Mouse (Mus musculus) bone marrow macrophage, adult 2 months (primary cell): ENCODE measurements around the gene Vipr1. TPM values are rescaled to one million over a fixed set of nuclear protein-coding genes. Genes with fewer than 3 reads are reported as not detected.

Experiments used
- H3K27ac ChIP-seq: 2 replicates; pipeline ENCODE4 v1.5.1; 2012; ENCODE audit warnings: low read depth, low read length; ENCODE audit not compliant: insufficient read depth
- H3K4me1 ChIP-seq: 2 replicates; pipeline ENCODE4 v1.6.1; 2012; ENCODE audit warnings: low read length; ENCODE audit not compliant: control insufficient read depth, insufficient read depth
- H3K4me3 ChIP-seq: 2 replicates; pipeline ENCODE4 v1.5.1; 2012; ENCODE audit warnings: mild to moderate bottlenecking, low read length, moderate library complexity; ENCODE audit not compliant: insufficient read depth
- CTCF ChIP-seq: IDR thresholded peaks from 2 replicates; pipeline ENCODE4 v1.5.1; 2012; ENCODE audit warnings: low read depth, mild to moderate bottlenecking, low read length, moderate library complexity
- POLR2A ChIP-seq: IDR thresholded peaks from 2 replicates; pipeline ENCODE4 v1.6.1; 2012; ENCODE audit warnings: mild to moderate bottlenecking, low read depth, low read length, borderline replicate concordance
- polyA plus RNA-seq: library from polyadenylated mRNA; stranded (reverse); fragments of >200 nt; gene quantifications from 2 replicates; pipeline ENCODE4 v1.2.4, GENCODE M21; 2012; ENCODE audit not compliant: missing spikeins, insufficient read depth, insufficient read length

The Vipr1 gene
- polyA plus RNA-seq, 1 experiment: 4.1 TPM

DNA sequence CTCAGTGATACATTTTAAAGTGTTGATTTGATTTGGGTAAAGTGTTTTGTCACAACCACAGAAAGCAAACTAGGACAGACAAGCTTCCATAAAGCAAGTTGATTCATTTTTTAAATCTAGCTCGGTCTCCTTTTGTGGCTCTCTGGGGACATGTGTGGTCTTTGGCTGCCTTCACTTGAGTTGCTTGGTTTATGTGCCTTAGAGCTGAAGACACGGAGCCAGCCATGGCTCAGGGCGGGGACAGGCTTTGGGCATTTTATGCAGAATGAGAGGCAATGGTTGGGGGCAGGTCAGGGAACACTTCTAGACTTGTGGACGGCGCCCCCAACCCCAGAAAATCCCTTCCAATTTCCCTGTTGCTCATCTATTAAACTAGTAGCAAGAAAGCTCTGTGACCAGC lies 31.2 kb downstream of the Vipr1 start:
- H3K27ac ChIP-seq: no peak overlapping the region
- peaks cover 42% of the 10 kb centered on the region for H3K4me1 ChIP-seq
- H3K4me3 ChIP-seq: no peak overlapping the region
- no peak for TF ChIP-seq CTCF
- TF ChIP-seq POLR2A: no peak

DNA sequence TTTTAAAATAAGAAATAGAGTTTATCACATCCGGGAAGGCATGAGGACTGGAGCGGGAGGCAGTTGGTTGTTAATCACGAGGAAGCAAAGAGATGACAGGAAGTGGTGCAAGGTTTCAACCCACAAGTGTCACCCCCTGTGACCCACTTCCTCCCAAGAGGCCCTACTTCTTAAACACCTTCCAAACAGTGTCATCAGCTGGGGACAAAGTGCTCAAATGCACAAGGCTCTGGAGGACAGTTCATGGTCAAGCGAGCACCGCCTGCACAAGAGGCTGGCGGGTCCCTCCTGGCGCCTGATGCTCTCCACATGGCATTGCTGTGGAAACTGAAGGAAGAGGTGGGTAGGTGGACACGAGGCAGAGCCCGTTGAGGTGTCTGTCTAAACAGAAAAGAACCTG lies 32.5 kb downstream of the Vipr1 start:
- no peak for TF ChIP-seq CTCF
- no peak for TF ChIP-seq POLR2A
- H3K27ac ChIP-seq: peak overlapping the region; percentile 79
- H3K4me3 ChIP-seq: peak overlapping the region; percentile 23; the same call in 1 of the 2 replicates
- peaks cover 34% of the 10 kb centered on the region for H3K4me1 ChIP-seq

DNA sequence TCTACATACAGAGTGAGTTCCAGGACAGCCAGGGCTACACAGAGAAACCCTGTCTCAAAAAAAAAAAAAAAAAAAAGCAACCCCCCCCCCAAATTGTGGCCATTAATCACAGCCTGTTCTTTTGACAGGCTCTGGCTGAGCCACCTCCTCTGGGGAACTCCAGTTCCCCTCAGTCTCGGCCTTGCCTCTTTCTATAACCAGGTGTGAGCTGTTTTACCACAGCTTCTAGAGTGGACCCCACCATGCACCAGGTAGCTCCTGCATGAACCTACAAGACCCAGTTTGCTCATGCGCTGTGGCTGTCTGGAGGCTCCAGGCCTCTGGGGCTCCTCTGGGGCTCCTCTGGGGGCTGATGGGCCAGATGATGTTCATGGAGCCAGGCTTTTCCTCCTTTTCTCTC lies 33.0 kb downstream of the Vipr1 start:
- no peak for TF ChIP-seq CTCF
- TF ChIP-seq POLR2A: no peak
- Histone ChIP-seq H3K4me3 (no peak overlapping the region), H3K4me1 (peaks cover 34% of the 10 kb centered on the region), H3K27ac (0 out of 2 replicates have a peak overlapping the region, but pooled peaks have one; percentile 79)

DNA sequence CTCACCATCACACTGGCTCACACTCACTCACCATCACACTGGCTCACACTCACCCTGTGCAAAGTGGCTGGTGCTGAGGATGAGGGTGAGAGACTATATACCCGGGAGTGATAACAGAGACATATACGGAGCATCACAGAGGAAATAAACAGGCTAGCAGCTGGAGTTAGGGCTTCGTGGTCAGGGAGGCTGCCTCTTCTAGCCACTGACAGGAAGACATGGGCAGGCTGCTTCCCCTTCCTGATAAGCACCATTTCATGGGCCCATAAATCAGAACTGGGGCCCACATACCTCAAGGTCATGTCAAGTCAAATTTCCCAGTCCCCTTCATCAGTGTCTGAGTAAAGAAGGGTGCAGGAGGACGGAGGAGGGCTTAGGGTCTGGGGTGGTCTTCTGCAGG lies 34.6 kb downstream of the Vipr1 start:
- TF ChIP-seq POLR2A (no peak), CTCF (no peak)
- peak overlapping the region; percentile 30; the same call in 1 of the 2 replicates for H3K27ac ChIP-seq
- H3K4me3 ChIP-seq: no peak overlapping the region
- H3K4me1 ChIP-seq: peaks cover 34% of the 10 kb centered on the region

DNA sequence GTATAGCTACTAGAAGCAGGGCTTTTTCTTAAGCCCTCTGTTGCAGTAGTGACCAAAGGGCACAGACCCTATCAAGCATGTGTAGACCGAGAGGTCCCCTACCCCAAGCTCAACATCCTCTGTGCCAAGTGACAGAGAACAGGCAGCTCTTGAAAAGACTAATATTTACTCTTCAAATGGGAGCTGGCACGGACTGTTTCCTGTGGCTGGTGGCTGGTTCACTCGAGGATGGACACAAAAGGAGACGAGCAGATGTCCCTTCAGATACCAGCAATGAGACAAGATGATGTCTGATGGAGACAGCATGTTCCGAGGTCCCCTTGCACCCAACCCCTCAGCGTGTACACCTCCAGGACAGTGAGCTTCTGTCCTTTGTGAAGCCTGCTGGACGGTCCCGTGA lies 35.0 kb downstream of the Vipr1 start:
- Histone ChIP-seq H3K27ac (0 out of 2 replicates have a peak overlapping the region, but pooled peaks have one; percentile 10), H3K4me1 (peaks cover 31% of the 10 kb centered on the region), H3K4me3 (no peak overlapping the region)
- TF ChIP-seq CTCF: no peak
- TF ChIP-seq POLR2A: no peak

DNA sequence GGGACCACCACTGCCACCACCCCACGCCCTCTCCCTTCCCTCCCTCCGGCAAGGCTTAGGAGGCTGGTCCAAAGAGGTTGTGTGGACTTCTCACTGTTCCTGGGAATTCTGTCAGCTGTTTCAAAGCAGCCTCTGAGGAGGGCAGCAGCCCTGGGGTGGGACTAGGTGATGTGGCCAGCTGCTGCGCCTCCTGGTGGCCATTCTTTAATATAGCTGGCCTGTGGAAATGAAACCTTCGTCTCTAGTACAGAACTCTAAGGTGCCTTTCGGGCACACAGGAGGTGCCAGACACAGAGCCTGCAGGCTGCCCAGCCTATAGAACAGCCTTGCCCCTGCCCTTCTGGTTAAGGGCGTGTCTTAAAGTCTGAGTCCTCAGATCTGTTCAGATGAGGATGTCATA lies 37.0 kb downstream of the Vipr1 start:
- H3K27ac ChIP-seq: no peak overlapping the region
- no peak overlapping the region for H3K4me3 ChIP-seq
- H3K4me1 ChIP-seq: peaks cover 26% of the 10 kb centered on the region
- TF ChIP-seq POLR2A (no peak), CTCF (peak; percentile 91)

DNA sequence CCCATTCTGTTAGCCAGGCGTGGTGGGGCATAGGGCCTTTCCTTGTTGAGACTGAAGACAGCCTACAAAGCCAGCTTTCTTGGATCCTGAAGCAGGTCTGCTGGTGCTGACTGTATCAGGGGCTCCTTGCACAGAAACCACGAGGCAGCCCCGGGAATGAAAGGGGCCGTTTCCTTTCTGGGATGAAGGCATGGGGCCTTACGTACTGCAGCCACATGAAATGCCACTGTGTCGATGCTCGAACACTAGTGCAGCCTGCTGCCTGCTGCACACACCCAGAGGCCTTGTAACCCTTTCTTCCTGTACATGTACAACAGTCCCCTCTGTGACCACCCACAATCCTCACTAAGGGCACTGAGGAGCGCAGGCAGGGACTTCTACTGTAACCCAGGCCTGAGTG lies 38.7 kb downstream of the Vipr1 start:
- H3K4me3 ChIP-seq: no peak overlapping the region
- H3K4me1 ChIP-seq: peaks cover 17% of the 10 kb centered on the region
- no peak overlapping the region for H3K27ac ChIP-seq
- TF ChIP-seq POLR2A (no peak), CTCF (no peak)

DNA sequence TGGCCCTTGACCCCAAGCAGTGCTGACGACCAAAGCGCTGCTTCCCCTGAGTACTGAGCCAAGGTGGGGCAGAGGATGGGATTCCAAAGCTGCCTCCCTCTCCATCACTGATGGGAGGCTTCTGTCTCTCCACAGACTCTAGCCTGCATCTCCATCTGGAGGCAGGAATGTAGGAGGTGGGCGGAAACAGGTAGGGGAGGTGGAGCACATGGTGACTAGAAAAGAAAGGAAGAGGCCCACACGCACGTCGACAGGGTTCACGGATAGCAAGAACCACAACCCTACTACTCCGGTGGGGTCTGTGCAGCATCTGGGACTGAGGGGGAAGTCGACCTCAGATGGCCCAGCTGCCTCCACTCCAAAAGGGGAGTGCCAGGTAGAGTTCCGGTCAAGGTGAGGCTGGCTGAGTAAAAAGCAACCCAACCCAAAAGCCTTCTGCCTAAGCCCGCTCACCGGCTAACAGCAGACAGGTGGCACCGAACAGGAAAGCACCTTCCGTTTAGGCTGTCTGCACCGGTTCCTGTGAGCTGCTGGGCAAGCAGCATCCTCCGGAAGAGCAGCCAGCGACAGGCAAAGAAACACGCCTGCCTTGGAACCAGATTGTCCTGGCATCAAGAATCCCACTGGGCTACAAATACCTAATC lies 39.6 kb downstream of the Vipr1 start:
- Histone ChIP-seq H3K4me3 (no peak overlapping the region), H3K4me1 (peaks cover 9% of the 10 kb centered on the region), H3K27ac (no peak overlapping the region)
- no peak for TF ChIP-seq CTCF
- no peak for TF ChIP-seq POLR2A

DNA sequence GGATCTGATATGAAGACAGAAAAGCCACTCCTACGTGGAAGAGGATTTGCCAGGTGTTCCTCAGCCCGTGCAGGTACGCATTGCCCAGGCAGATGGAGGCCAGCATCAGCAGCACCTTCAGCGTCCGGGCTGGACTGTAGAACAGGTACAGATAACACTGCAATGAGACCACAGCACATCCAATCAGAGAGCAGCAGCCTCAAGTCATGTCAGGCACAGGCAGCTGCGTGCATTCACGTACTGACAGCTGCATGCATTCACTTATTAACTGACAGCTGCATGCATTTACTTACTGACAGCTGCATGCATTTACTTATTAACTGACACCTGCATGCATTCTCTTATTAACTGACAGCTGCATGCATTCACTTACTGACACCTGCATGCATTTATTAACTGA lies 42.2 kb downstream of the Vipr1 start:
- Histone ChIP-seq H3K27ac (no peak overlapping the region), H3K4me1 (peaks cover 3% of the 10 kb centered on the region), H3K4me3 (no peak overlapping the region)
- TF ChIP-seq POLR2A: no peak
- no peak for TF ChIP-seq CTCF

DNA sequence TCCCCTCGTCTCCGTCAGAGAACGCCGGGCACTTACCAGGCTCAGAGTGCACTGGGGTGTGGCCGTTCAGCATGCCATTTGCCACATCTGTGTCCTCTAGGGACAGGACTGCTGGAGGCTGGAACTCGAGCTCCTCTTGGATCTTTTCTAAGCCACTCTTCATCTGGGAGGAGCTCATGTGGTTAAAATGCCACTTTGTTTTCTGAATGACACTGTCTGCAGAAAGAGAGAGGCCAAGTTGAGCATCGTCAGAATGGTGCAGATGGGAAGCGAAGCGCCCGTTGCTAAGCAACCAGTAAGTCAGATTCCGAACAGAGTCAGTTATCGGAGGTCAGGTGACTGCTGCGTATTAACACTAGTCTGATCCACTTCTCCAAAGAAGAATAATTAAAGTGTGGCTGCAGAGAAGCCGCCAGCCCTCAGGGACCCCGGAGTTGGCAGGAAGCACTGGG lies 47.7 kb downstream of the Vipr1 start:
- no peak overlapping the region for H3K4me3 ChIP-seq
- peaks cover 3% of the 10 kb centered on the region for H3K4me1 ChIP-seq
- no peak for TF ChIP-seq CTCF
- no peak for TF ChIP-seq POLR2A
- no peak overlapping the region for H3K27ac ChIP-seq

DNA sequence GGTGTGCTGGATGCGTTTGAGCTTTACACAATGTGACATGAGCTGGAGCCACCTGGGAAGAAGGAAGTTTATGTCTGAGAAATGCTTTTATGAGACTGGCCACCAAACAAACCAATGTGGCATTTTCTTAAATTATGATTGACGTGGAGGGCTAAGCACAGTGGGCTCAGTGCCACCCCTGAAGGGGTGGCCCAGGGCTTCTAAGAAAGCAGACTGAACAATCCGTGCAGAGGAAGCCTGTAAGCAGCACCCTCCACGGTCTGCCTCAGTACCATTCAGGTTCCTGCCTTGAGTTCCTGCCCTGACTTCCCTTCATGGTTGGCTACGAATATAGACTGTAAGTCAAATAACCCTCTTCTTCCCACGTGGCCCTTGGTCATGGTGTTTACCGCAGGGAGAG lies 48.2 kb downstream of the Vipr1 start:
- H3K4me3 ChIP-seq: no peak overlapping the region
- H3K4me1 ChIP-seq: peaks cover 2% of the 10 kb centered on the region
- TF ChIP-seq POLR2A: no peak
- TF ChIP-seq CTCF: no peak
- no peak overlapping the region for H3K27ac ChIP-seq
